Mouse (Mus musculus) heart, adult 2 months (tissue): Measurements from ENCODE around the gene Ring1.
A peak's percentile ranks its signal among the peaks of the same experiment; 100 is the strongest.

Experiments used
- CTCF ChIP-seq: fragments of 200-600 bp; IDR thresholded peaks from 2 replicates; pipeline ENCODE4 v1.8.1; 2022; ENCODE audit warnings: antibody characterized with exemption, mild to moderate bottlenecking, moderate library complexity
- EP300 ChIP-seq: fragments of 200-500 bp; IDR thresholded peaks from 2 replicates; pipeline ENCODE4 v1.6.1; 2011; ENCODE audit warnings: low read depth, low read length, control low read depth; ENCODE audit not compliant: insufficient read depth
- POLR2A ChIP-seq: fragments of 200-500 bp; IDR thresholded peaks from 2 replicates; pipeline ENCODE4 v1.6.1; 2011; ENCODE audit warnings: mild to moderate bottlenecking, low read depth, low read length, control low read depth; ENCODE audit not compliant: insufficient read depth

DNA sequence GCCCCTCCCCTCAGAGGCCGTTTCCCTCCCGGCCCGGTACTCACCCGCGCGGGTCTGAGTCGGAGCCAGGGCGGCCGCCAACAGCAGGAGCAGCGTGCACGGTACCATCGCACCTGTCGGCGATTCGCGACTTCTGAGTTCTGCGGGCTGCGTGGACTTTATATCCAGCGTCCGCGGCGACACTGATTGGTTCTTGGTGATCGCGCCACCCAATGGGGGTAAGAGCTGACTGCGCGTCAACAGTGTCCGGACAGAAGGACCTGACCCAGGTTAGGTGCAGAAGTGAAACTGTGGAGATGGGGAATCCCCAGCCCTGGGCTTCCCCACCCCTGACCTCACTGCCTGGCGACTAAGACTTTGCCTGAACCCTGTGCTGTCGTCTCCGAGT is 24.3 kb downstream of the Ring1 start, which contains the start of gene H2-K1:
- TF ChIP-seq CTCF (no peak), POLR2A (peak; percentile 99), EP300 (peak; percentile 32; the same call in 1 of the 2 replicates)
